Mouse (Mus musculus): ENCODE data around the gene Rlim.

DNA sequence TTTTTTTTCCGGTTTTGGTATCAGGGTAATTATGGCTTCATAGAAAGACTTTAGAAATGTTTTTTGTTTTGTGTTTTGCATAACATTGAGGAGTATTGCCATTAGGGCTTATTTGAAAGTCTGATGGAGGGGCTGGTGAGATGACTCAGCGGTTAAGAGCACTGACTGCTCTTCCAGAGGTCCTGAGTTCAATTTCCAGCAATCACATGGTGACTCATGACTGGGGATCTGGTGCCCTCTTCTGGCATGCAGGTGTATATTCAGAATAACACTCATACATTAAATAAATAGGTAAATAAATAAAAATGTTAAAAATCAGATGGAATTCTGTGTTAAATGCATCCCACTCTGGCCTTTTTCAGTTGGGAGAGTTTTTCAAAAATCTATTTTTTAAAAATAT, 9.3 kb upstream of the Rlim start:
- TF ChIP-seq USF1 (IDR thresholded peaks at IDR 0.05; ENCODE audit: low read depth) (no peak), CTCF (IDR thresholded peaks at IDR 0.05; ENCODE audit: control insufficient read depth, insufficient read depth, insufficient read length) (no peak)
